Mouse (Mus musculus) megakaryocyte, embryonic 14.5 days (primary cell): ENCODE measurements around the gene Emc8.

Source experiments
- FLI1 ChIP-seq: IDR thresholded peaks from 2 replicates; pipeline ENCODE4 v1.6.1; 2012; ENCODE audit warnings: low read length, inconsistent platforms, mixed read lengths
- GATA1 ChIP-seq: IDR thresholded peaks from 3 replicates; pipeline ENCODE4 v1.6.1; 2012; ENCODE audit warnings: mixed read lengths, low read length, inconsistent platforms, borderline replicate concordance

GRCm38 (mm10) chr8:120715200-120715599 lies 46.8 kb upstream of the Emc8 start:
- TF ChIP-seq GATA1 (no peak), FLI1 (no peak)
